Mouse (Mus musculus) G1E (cell line): ENCODE measurements at regions not wholly inside any gene's neighbourhood (a gene's known extent, or its start where the extent isn't known, plus 50 kb on each side); places are given as distances from the start of the nearest gene placed in this dataset.
"Not testable (repeated sequence)": the region's sequence is repeated elsewhere in the genome, so short reads cannot be mapped to it uniquely, and the experiment has no call there.

Experiments used
- ATAC-seq: 2 replicates; pipeline ENCODE4 v1.8.0; 2016; ENCODE audit warnings: mild to moderate bottlenecking; ENCODE audit not compliant: insufficient number of reproducible peaks, poor library complexity, low FRiP score, severe bottlenecking; ENCODE audit errors: extremely low read depth
- DNase-seq: peaks from one replicate; pipeline ENCODE4 v3.0.0; 2012; ENCODE audit warnings: low spot score
- H3K27me3 ChIP-seq: 2 replicates; pipeline ENCODE4 v1.6.1; 2012; ENCODE audit warnings: mild to moderate bottlenecking, low read length, inconsistent platforms; ENCODE audit not compliant: insufficient read depth
- H3K36me3 ChIP-seq: replicated peaks from 2 replicates; pipeline ENCODE3; 2012; ENCODE audit warnings: mild to moderate bottlenecking, inconsistent platforms
- H3K4me1 ChIP-seq: 2 replicates; pipeline ENCODE4 v1.6.1; 2012; ENCODE audit warnings: low read depth, low read length, inconsistent platforms, mixed read lengths; ENCODE audit not compliant: insufficient read depth
- H3K4me3 ChIP-seq: 2 replicates; pipeline ENCODE4 v1.5.1; 2012; ENCODE audit warnings: low read depth, mild to moderate bottlenecking, inconsistent platforms, low read length, moderate library complexity, mixed read lengths
- H3K9me3 ChIP-seq: replicated peaks from 2 replicates; pipeline ENCODE4 v1.6.1; 2012; ENCODE audit warnings: inconsistent platforms
- CTCF ChIP-seq: IDR thresholded peaks from 2 replicates; pipeline ENCODE4 v1.5.1; 2012; ENCODE audit warnings: low read depth, low read length, inconsistent platforms, mixed read lengths
- GATA1 ChIP-seq: IDR thresholded peaks from 2 replicates; pipeline ENCODE4 v1.6.1; 2012; ENCODE audit warnings: borderline replicate concordance, low read length, inconsistent platforms, mixed read lengths
- GATA2 ChIP-seq: IDR thresholded peaks from 2 replicates; pipeline ENCODE4 v1.6.1; 2012; ENCODE audit warnings: low read depth, low read length, inconsistent platforms, borderline replicate concordance
- POLR2AphosphoS5 ChIP-seq: IDR thresholded peaks from 2 replicates; pipeline ENCODE4 v1.6.1; 2012; ENCODE audit warnings: low read depth, low read length, inconsistent platforms; ENCODE audit not compliant: insufficient replicate concordance
- TAL1 ChIP-seq: conservative IDR thresholded peaks from 2 replicates; pipeline ENCODE4 v1.6.1; 2012; ENCODE audit warnings: low read depth, low read length, inconsistent platforms, mixed read lengths

DNA sequence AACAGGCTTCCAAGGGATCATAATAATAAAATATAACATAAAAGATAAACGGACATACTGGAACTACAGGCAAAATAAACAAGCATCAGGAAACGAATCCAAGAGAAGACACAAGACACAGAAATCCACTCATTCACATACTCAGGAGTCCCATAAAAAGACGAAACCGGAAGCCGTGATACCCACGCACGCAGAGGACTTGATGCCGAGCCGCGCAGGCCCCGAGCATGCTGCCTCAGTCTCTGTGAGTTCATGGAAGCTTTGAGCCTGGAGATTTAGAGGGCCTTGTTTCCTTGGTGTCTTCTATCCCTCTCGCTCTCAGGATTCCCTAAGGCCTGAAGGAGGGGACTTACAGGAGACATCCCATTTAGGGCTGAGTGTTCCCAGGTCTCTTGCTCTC is 57.3 kb upstream of the Dyrk2 start:
- no peaks in the 10 kb centered on the region for H3K36me3 ChIP-seq
- no peaks in the 10 kb centered on the region for H3K4me1 ChIP-seq
- no peaks in the 10 kb centered on the region for H3K27me3 ChIP-seq
- H3K4me3 ChIP-seq: no peak overlapping the region
- H3K9me3 ChIP-seq: 0 out of 2 replicates have a peak, but pooled peaks cover 4% of the 10 kb centered on the region
- ATAC-seq (no peak), DNase-seq (no peak)
- TF ChIP-seq POLR2AphosphoS5 (no peak), CTCF (no peak), GATA2 (no peak), GATA1 (no peak), TAL1 (no peak)

- TF ChIP-seq GATA2: no peak
- TF ChIP-seq POLR2AphosphoS5: no peak
- TF ChIP-seq CTCF: no peak
- no peak for TF ChIP-seq GATA1
- Histone ChIP-seq H3K4me1 (no peaks in the 10 kb centered on the region), H3K4me3 (no peak overlapping the region), H3K36me3 (no peaks in the 10 kb centered on the region), H3K27me3 (no peaks in the 10 kb centered on the region), H3K9me3 (no peaks in the 10 kb centered on the region)
- no peak for ATAC-seq
- DNase-seq: no peak
These were observed 53.6 kb upstream of the Dyrk2 start for GRCm38 (mm10) chr10:118923473-118924185.

DNA sequence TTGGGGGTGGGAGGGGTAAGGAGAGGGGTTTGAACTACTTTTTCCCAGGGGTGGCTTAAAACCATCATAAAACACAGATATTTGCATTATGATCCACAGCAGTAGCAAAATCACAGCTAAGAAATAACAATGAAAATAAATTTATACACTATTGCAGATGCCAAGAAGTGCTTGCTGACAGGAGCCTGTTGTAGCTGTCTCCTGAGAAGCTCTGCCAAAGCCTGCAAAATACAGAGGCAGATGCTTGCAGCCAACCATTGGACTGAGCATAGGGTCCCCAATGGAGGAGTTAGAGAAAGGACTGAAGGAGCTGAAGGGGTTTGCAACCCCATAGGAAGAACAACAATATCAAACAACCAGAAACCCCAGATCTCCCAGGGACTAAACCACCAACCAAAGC is 52.1 kb upstream of the Dyrk2 start:
- H3K36me3 ChIP-seq, H3K4me3 ChIP-seq, H3K4me1 ChIP-seq, DNase-seq, ATAC-seq, H3K27me3 ChIP-seq, H3K9me3 ChIP-seq: not testable (repeated sequence)
